Comparison of ENCODE assay signal across 9 mouse cellular contexts in the genomic region with DNA sequence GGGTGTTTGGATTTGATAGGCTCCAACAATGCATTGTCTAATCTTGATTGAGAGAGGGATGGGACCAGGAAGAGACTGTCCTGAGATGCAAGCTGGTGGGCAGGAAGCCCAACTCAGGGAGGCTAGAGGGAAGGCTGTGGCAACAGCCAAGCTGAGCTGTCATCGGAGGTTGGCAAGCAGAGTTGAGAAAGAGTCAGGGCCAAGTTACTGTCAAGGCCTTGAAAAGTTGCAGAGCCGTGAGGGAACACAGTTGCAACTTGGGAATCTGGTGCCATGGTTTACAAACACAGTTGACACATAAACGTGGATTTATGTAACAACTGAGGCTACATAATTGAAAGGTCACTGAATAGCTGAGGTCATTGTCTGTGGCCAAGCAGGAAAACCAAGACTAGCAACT.
A peak's percentile ranks its signal among the peaks of the same experiment; 100 is the strongest.
DNase-seq lines count a peak whose midpoint lies in the region; ATAC-seq and TF ChIP-seq lines count a peak whose summit lies in the region.
"Had no signal": no experiment of that assay in that cellular context is flagged by ENCODE, and none has a peak within 500 bp of the region (broad histone marks: within the 10 kb centered on the region; RNA-seq: fewer than 3 reads in every experiment).

No protein-coding gene starts in this region.

- no peak overlapping the region for H3K4me3 ChIP-seq in midbrain, embryonic 11.5 days (ENCODE audit: low read depth, low read length)
- H3K4me3 ChIP-seq in midbrain, embryonic 15.5 days: no peak overlapping the region
- no peak overlapping the region for H3K4me3 ChIP-seq in heart, embryonic 15.5 days
- no peak overlapping the region for H3K4me3 ChIP-seq in midbrain, embryonic 13.5 days (replicated peaks)
- H3K4me3 ChIP-seq: midbrain, embryonic 12.5 days had no signal

- ATAC-seq in midbrain, embryonic 11.5 days (ENCODE audit: low FRiP score): no peak
- no peak for ATAC-seq in midbrain, embryonic 15.5 days (replicated peaks)
- ATAC-seq in heart, embryonic 15.5 days (replicated peaks; ENCODE audit: insufficient number of reproducible peaks, insufficient read depth, low FRiP score, low read depth): peak; percentile 55; the same call in 1 of the 2 replicates
- ATAC-seq in midbrain, embryonic 13.5 days: no peak

- no peaks in the 10 kb centered on the region for H3K36me3 ChIP-seq in midbrain, embryonic 11.5 days (ENCODE audit: control insufficient read depth, insufficient read depth, low read length)
- no peaks in the 10 kb centered on the region for H3K36me3 ChIP-seq in midbrain, embryonic 15.5 days (replicated peaks)
- H3K36me3 ChIP-seq in heart, embryonic 15.5 days: no peaks in the 10 kb centered on the region
- H3K36me3 ChIP-seq in midbrain, embryonic 13.5 days: no peaks in the 10 kb centered on the region
- H3K36me3 ChIP-seq: midbrain, embryonic 12.5 days had no signal

- TF ChIP-seq CTCF in brain, embryonic 14.5 days (IDR thresholded peaks at IDR 0.05; ENCODE audit: borderline replicate concordance, extremely low read depth, insufficient read depth, insufficient read length): no peak

- no peaks in the 10 kb centered on the region for H3K9me3 ChIP-seq in midbrain, embryonic 11.5 days (ENCODE audit: control insufficient read depth, low read length)
- no peaks in the 10 kb centered on the region for H3K9me3 ChIP-seq in midbrain, embryonic 15.5 days
- H3K9me3 ChIP-seq in heart, embryonic 15.5 days (replicated peaks): no peaks in the 10 kb centered on the region
- no peaks in the 10 kb centered on the region for H3K9me3 ChIP-seq in midbrain, embryonic 13.5 days
- H3K9me3 ChIP-seq: midbrain, embryonic 12.5 days had no signal

- no peaks in the 10 kb centered on the region for H3K4me1 ChIP-seq in midbrain, embryonic 11.5 days (ENCODE audit: control insufficient read depth, insufficient read depth, low read length)
- H3K4me1 ChIP-seq in midbrain, embryonic 15.5 days: no peaks in the 10 kb centered on the region
- H3K4me1 ChIP-seq in heart, embryonic 15.5 days (replicated peaks): peaks cover 46% of the 10 kb centered on the region
- no peaks in the 10 kb centered on the region for H3K4me1 ChIP-seq in midbrain, embryonic 13.5 days (replicated peaks)
- H3K4me1 ChIP-seq: midbrain, embryonic 12.5 days had no signal

- no peak overlapping the region for H3K27ac ChIP-seq in midbrain, embryonic 11.5 days (ENCODE audit: low read depth, low read length)
- H3K27ac ChIP-seq in midbrain, embryonic 15.5 days: no peak overlapping the region
- peak overlapping the region; percentile 70 for H3K27ac ChIP-seq in heart, embryonic 15.5 days
- no peak overlapping the region for H3K27ac ChIP-seq in midbrain, embryonic 13.5 days
- H3K27ac ChIP-seq: midbrain, embryonic 12.5 days had no signal

- TF ChIP-seq POLR2A in brain, embryonic 14.5 days (IDR thresholded peaks at IDR 0.05; ENCODE audit: borderline replicate concordance, extremely low read depth, insufficient read depth, insufficient read length, poor library complexity, severe bottlenecking): no peak

- H3K27me3 ChIP-seq in midbrain, embryonic 11.5 days (ENCODE audit: control insufficient read depth, insufficient read depth, low read length): no peaks in the 10 kb centered on the region
- no peaks in the 10 kb centered on the region for H3K27me3 ChIP-seq in midbrain, embryonic 15.5 days (replicated peaks)
- no peaks in the 10 kb centered on the region for H3K27me3 ChIP-seq in heart, embryonic 15.5 days
- no peaks in the 10 kb centered on the region for H3K27me3 ChIP-seq in midbrain, embryonic 13.5 days
- H3K27me3 ChIP-seq: midbrain, embryonic 12.5 days had no signal

- WGBS in midbrain, embryonic 11.5 days: 82% methylated on average over 3 of the region's 3 CpGs
- 85% methylated on average over 3 of the region's 3 CpGs for WGBS in midbrain, embryonic 15.5 days
- 22% methylated on average over 3 of the region's 3 CpGs for WGBS in heart, embryonic 15.5 days
- WGBS in midbrain, embryonic 13.5 days: 84% methylated on average over 3 of the region's 3 CpGs

- no peak overlapping the region for H3K4me2 ChIP-seq in midbrain, embryonic 11.5 days
- H3K4me2 ChIP-seq in midbrain, embryonic 15.5 days: no peak overlapping the region
- no peak overlapping the region for H3K4me2 ChIP-seq in heart, embryonic 15.5 days
- H3K4me2 ChIP-seq in midbrain, embryonic 13.5 days (replicated peaks): no peak overlapping the region
- H3K4me2 ChIP-seq: midbrain, embryonic 12.5 days had no signal

- DNase-seq in midbrain, embryonic 11.5 days (ENCODE audit: low spot score, missing footprints): peak; percentile 56
- DNase-seq in brain, embryonic 14.5 days (ENCODE audit: low read depth): peak; percentile 83
- DNase-seq in ovary, postnatal 10 days (ENCODE audit: low spot score): peak; percentile 18
- DNase-seq in spleen, postnatal 10 days (ENCODE audit: low spot score in 2 of 2): no peak
- DNase-seq in thymus, postnatal 0 days (ENCODE audit: low spot score): no peak

- H3K9ac ChIP-seq in midbrain, embryonic 11.5 days (ENCODE audit: low read length): no peak overlapping the region
- H3K9ac ChIP-seq in midbrain, embryonic 15.5 days: no peak overlapping the region
- no peak overlapping the region for H3K9ac ChIP-seq in heart, embryonic 15.5 days
- H3K9ac ChIP-seq in midbrain, embryonic 13.5 days (replicated peaks): no peak overlapping the region
- H3K9ac ChIP-seq: midbrain, embryonic 12.5 days had no signal

Comparison
In these comparisons a context has a peak if more than half of its experiments do, and no peak if none do; other contexts are left out.
1. DNase-seq: peak in midbrain, embryonic 11.5 days (single experiment), brain, embryonic 14.5 days (single experiment) and ovary, postnatal 10 days (single experiment); none in spleen, postnatal 10 days (0 of 2) and thymus, postnatal 0 days (single experiment).